Mouse (Mus musculus) T-helper 2 cell (primary cell): Measurements from ENCODE around the gene Zfp568.
"Not testable (repeated sequence)": the region's sequence is repeated elsewhere in the genome, so short reads cannot be mapped to it uniquely, and the experiment has no call there.

Experiments used
- in situ Hi-C: fragments of 300-600 bp; cut with MboI, MseI; formaldehyde crosslinking; loops from one replicate; pipeline ENCODE4 v1.15.1; 2025; ENCODE audit warnings: high pct_unique_total_duplicates

The Zfp568 gene

DNA sequence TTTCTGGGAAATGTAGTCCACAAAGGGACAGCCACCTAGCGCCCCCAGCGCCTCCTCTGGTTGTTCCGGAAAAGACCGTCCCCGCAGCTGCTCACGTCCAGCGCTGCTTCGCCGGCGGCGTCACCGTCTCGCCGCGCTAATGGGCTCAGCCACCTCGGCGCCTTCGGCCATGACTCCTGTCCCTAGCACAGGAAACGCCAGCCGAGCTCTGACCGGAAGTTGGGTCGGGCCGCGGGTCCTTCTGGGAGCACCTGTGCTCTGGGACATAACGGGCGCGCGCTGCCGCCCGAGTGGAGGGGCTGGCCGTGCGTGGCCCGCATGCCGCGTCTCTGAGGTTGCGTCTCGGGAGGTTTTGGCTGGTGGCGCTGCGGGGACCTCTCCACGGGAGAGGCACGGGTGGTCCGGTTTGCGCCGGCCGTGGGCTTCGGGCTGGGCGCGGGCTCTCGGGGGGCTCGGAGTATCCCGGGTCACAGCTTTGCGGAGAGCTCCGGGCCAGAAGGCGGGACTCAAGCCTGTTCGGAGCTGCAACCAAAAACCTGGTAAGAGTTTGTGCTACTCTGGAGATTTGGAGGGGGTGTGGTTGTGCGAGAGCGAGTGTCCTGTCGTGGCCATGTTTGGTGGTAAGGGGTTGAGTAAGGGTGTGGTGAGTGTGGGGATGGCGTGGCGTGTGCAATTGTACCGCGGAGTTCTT, at the start of gene Zfp568:
Gene Zfp568, plus strand, starts transcription at position 266 of the 691 bp plus-strand sequence.
- in situ Hi-C loops, result no loop called here

DNA sequence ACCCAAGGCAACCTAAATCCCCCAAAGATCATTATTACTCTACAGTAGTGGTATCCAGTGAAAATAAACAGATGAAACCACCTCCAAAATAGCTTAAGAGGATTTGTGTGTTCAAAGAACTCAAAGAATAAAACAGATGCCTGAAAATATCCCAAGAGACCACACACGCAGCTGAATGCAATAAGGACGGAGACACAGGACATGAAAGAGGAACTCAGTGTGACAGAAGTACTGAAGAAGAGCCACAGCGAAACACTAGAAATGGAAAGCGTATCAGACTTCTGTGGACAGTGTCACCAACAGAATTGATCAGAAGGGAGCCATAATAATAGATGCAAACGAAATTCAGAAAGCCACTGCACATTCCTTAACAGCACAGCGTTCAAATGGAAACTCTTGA, 44.9 kb upstream of the Zfp568 start:
- in situ Hi-C loops, result no loop called here

DNA sequence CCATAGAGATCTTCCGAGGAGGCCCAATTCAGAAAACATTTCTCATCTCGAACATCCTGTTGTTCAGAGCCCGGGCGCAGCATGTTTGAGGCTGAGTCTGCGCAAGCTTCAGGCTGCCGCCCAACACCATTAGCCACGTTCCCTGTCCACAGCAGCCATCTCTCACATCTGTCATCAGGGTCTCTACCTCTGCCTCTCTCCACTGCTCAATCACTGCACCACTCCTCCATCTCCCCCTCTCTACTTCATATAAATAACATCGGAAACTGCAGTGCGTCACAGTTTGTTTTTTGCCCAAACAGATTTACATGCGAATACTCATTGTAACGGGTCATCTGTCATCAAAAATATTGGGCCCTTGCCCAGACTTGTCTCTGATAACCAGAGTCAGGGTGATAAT, 42.7 kb upstream of the Zfp568 start:
- in situ Hi-C loops, result no loop called here

DNA sequence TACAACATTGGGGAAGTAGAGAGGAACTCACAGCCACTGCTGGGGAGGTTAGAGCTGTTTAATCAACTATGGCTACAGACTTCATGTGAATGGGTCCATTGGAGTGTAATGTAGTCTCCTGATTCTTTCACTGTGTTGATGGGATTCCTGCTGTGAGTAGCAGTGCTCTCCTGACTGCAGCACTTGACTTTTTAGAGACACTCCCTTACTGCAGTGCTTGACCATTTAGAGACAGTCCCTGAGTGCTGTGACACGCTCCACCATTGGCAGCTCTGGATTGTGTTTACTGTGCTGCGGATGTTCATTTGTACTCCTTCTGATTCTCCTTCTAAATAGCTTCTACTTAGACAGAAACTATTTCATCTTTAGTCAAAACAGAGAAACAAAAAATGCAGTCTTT, 41.0 kb upstream of the Zfp568 start:
- in situ Hi-C loops, result no loop called here

DNA sequence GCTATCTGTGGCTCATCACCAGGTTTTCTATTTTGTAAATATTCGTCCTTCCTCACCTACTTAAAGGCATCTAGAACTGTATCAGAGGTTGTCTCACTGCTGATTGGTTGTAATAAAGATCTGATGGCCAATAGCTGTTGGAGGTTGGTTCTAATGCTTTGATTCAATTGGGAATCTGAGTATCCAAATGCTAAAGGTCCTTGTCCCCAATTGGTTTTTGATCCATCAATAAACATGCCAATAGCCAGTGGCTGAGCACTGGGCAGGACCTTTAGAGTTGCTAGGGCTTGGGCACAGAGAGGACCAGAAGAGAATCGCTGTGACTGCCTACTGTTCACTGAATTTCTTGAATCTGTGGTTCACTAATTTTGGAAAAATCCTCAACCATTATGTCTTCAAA, 40.0 kb upstream of the Zfp568 start:
- in situ Hi-C loops, result no loop called here

DNA sequence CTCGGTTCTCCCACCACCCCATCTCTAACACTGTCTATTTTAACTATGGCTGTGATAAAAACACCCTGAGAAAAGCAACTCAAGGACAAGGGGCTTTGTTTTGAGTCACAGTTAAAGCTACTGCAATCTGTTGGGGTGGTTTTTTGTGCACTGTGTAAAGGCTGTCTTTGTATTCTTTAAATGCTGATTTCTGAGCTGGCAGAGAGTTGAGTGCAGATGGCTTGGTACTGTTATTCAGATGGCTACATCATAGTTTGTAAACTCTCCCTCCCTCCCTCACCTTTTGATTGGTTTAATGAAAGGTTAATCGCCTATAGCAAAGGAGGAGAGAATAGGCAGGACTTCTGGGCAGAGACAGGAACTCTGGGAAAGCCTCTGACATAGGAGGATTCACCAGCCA, 39.6 kb upstream of the Zfp568 start:
- in situ Hi-C loops, result no loop called here

DNA sequence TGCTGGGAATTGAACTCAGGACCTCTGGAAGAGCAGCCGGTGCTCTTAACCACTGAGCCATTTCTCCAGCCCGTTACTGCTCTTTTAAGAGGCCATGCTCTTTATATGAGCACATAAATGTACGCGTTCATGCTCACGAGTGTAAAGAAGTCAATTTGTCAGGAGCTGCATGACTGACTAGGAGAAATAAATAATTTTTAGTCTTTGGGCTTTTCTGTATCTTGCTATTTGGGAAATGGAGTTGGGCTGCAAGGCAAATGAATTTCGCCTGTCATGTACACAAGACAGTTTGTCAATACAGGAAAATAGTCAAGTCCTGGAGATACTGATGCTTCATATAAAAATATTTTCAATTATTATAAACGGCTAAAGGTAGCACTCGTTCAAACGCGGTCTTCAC, 30.7 kb upstream of the Zfp568 start:
- in situ Hi-C loops, result loop anchor here (5.0 kb wide), 1 partner anchor 91 kb away; no protein-coding TSS in a partner anchor

DNA sequence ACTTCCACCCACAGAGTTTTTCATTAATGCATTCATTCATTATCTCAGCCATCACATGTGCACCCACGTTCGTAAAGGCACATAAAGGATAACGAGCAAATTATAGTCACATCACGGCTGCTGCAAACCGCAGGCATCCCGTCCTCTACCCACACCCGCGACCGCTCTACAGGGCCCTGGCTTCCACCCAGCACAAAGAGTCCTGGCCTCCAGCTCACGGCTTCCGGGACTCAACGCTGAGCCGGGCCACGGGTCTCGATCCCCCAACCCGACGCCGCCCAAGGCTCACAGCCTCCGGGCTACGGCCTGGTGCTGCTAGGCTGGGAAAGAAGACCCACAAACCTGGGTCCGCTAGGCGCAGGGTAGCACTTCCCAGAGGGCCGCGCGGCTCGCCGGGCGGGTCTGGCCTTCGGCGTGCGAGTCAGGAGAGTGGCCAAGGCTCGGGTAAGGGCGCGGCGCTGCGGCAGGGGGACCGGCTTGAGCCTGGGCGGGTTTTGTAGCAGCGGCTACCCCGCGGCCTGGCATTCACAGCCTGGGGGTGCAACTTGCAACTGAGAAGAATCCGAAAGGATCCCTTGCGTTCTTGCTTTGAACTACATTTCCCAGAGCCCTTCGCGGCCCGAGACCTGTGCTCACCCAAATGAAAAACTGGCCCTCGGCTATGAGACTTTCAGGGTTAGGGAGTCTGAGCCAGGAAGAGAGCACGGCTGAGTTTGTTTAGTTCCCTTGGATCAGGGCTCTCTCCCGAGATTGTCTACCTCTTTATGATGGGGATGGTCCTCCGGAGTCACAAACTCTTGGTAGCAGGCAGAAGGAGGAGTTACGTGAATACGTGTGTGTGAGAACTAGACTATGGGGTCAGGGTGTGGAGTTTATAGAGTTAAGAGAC, 30.0 kb upstream of the Zfp568 start, which contains the start of gene Zfp74:
Gene Zfp74, minus strand, starts transcription at position 577 of the 889 bp plus-strand sequence.
- in situ Hi-C loops, result loop anchor here (5.0 kb wide), 1 partner anchor 91 kb away; no protein-coding TSS in a partner anchor

DNA sequence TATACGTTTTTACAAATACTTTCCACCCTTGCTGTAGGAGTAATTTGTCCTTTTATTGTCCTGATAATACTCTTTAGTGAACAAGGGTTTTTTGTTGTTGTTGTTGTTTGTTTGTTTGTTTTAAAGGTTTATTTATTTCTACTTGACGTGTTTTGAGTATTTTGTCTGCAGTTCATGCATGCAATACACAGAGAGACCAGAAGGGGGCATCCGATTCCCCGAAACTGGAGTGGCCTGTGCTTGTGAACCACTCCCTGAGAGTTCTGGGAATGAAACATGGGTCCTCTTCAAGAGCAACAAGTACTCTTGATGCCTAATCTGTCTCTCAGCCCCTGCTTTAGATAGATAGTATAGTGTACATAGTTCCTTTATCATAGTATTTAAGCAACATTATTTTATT, 29.0 kb upstream of the Zfp568 start:
- in situ Hi-C loops, result loop anchor here (5.0 kb wide), 1 partner anchor 92 kb away; no protein-coding TSS in a partner anchor

DNA sequence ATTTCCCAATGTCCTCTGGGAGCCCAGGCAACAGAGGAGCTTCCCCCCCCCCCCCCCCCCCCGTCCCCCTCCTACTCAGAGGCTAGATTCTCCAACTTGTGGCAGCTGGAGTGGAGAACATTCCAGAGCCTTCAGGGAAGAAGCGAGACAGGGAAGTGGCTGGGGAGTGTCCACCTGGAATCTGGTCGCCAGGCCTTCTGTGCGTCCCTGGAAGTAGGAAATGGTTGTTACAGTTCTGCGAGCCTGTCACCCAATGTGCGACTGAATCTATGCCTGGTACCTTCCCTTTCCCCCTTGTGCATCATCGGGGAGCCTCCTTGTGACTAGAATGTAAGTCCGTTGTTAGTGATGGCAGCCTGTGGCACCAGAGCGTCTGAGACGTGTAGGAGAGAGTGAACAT, 27.5 kb upstream of the Zfp568 start:
- in situ Hi-C loops, result no loop called here

DNA sequence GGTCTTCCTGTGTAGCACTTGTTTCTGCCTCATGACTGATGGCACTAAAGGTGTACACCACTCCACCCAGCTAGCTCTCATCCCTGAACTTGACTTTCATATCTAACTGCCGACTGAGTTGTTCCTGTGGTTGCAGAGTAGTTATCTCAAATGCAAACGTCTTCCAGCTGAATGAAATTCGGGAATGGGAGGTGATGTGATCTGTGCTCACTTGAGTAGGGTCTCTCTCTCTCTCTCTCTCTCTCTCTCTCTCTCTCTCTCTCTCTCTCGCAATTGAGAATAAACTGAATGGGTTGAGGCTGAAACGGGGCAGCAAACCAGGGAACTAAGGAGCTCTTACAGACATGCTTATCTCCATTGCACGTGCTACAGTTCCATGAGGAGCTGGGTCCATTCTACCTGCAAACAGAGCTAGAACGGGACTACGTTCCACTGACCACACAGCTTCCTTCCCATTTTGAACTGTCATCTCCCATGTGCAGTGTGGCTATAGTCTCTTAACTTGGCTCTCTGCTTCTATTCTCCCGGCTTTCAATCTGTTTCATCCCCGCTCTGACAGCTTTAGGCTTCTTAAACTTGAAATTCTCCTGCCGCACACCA, 25.5 kb upstream of the Zfp568 start:
- in situ Hi-C loops, result no loop called here

DNA sequence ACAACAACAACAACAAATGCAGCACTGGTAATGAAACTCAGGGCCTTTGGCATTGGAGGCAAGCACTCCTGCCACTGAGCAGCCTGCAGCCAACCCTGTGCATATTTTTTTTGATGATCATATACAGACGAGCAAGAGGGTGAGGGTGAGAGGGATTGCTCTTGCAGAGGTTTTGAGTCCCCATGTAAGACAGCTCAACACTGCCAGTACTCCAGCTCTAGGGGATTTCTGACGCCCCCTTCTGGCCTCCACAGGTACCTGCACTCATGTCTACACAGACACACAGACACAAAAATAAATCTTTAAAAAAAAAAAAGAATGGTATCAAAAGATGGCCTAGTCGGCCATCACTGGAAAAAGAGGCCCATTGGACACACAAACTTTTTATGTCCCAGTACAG, 24.8 kb upstream of the Zfp568 start:
- in situ Hi-C loops, result no loop called here

DNA sequence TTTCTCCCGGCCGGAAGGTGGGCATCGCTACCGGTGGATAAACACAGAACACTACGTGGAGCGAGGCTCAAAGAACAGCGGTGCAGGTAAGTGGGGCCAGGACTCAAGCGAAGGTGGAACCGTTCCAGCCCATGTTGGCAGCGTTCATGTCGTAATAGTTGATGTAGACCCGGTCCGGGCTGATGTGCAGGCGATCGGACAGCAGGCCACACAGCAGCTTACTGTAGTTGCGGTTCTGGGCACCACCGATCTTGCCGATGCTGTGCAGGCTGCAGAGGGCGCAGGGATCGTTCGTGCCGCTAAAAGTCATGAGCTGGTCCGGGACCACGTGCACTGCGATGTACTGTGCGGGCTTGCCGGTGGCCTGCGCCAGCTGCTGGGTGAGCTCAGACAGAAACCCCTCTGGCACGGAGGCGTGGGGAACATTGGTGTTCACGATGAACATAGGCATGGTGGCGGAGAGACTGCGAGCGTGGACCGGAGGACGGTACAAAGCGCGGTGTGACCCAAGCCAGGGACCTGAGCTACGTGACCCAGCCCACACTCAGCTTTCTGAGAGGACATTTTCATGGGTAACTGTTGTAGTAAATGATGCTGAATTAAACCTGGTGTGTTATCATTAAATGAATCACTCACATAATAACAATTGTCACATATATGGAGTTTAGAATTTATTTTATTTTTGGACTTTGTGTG, 18.5 kb upstream of the Zfp568 start:
- in situ Hi-C loops, result not testable (repeated sequence)

DNA sequence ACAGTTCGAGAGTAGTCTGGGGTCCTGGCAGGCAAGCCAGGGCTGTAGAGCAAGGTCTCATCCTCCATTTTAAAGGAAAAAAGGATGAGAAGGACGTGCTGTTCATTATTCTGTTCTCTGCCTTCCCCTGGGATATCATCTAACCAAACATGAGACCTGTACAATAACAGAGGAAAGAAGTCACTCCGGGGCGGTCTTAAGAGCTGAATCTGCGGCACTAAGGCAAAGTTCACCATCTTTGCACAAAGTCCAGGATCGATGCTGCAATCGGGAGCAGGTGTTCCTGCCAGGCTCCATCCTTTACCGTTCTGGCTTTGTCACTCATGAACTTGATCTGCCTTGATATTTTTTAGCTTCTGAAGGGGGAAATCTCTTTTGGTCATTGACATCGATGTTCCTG, 13.1 kb upstream of the Zfp568 start:
- in situ Hi-C loops, result no loop called here

DNA sequence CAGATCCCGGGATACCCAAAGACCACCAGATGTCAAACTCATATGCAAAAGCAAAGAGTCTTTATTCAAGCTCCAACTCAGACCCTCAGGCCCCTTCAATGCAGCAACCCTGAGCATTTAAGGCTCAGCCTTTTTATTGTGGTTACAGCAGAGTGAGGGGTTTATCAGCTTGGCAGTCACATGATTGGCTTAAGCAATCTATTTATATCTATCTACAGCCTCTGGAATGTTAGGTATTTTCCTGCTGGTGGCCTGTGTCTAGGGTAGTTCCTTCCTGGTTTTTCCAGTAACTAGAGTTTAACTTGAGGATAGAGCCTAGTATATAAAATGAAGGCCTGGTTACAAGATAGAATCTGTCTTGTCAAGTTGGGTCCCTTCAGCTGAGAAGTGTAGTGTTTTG, 3.0 kb upstream of the Zfp568 start:
- in situ Hi-C loops, result no loop called here

DNA sequence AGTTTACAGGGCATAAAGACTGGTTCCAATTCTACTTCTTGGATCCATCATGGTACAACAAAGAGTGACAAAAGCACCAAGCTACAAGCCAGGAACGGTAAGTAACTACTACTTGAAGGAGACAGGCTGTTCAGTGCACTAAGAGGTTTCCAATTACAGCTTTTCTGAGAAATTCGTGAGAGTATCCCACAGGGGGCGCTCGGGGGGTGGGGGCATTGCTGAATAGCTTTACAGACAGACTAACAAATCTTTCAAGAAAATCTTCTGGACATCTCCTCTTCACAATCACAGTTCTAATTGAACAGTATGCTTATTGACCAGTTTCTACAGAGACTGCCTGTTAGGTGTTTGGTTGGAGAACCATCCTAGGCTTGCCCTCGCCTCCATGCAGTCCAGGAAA, 2.3 kb upstream of the Zfp568 start:
- in situ Hi-C loops, result no loop called here

DNA sequence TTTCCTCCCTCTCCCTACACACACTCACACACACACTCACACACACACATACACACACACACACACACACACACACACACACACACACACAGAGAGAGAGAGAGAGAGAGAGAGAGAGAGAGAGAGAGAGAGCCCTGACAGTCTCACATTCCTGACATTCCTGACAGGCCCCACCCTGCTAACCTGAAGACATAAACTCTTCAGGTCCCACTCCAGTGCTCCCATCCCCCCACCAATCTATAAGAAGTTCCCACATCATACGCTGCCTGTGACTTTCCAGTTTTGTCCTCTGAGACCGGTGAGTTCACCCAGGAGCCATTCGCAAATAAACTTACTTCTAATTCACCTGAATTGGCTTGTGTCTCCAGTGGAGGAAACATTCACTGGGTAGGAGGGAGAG, 1.9 kb upstream of the Zfp568 start:
- in situ Hi-C loops, result no loop called here

DNA sequence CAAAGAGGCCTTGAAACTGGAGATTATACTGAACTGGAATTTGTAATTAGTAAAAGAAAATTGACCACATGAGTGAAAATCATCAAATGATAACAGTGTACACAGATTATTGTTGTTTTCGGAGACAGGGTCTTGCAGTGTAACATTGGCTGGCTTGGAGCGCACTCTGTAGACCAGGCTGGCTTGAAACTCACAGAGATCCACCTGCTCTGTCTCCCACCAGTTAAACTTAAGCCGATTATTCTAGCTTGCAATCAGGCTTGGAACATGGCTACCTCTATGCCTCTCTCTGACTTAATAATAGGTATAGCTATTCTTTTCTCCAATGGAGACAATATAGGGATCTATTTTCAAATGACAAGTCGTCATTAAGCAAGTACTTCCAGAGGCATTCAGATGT, 1.4 kb upstream of the Zfp568 start:
- in situ Hi-C loops, result no loop called here

DNA sequence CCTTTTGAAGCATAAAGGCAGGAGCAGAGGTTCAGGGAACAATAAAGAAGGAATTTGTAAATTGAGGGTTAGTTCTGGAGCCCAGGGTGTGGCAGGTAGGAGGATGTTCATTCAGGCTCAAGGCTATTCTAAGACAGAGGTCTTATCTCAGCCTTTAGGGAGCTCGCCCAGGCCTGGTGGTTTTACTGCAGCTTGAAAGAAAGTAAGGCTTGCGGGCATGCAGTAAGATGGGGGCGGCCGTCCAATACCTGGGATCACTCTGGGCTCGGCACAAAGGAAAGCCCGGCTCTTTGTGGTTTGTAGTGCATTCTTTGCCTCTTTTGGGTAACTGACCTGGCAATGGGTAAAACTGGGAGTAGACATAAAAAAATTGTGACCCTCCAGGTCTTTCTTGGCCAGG, 824 bp upstream of the Zfp568 start:
- in situ Hi-C loops, result no loop called here

DNA sequence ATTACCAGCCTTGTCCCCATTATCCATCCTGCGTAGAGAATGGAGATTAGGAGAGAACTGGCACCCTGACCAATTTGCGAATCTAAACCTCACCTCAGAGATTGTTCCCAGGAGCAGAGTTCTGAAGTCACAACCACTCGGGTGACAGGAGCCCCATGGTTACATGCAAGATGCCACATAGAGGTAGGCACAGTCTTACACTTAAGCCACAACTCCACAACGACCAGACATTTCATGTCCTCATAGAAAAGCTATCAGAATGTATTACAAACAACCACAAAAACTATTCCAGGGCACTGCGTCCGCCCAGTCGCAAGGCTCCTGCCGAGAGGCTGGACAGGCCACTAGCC, 440 bp upstream of the Zfp568 start:
- in situ Hi-C loops, result no loop called here

DNA sequence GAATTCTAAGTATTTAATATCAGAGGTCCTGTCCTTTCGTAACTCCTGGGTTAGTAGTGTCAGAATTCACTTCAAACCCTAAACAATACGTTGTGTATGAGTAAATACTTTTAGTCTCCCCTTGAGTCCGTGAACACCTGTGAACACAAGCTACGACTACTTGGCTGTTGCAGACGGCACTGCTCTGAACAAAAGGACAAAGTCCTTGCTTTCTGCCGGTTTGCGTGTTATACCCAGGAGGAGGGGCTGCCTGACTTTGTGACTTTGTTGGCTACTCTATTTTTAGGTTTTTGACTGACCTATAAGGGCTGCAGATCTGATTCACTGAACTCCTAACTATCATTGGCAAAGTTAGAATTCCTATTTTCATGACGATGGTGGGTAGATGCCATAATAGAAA, 2.3 kb downstream of the Zfp568 start:
- in situ Hi-C loops, result no loop called here

DNA sequence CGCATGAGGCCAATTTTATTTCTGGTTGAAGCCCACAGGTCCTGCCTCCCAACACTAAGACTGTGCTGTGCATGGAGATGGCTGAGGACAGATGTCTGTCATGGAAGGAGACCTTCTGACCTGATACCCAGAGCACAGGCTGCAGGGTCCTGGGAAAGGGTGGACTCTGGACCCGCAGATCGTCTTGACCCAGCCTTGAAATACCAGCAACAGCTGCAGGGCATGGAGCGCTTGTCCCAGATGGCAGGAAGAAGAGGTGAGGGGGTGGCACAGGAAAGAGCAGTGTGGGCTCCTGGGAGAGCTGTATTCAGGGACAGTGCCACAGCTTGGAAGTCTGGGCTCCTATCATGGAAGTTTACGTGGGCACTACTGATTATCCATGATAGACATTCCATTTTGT, 3.8 kb downstream of the Zfp568 start:
- in situ Hi-C loops, result no loop called here
